Mouse (Mus musculus): ENCODE data around the gene Slc47a2.
A peak's percentile ranks its signal among the peaks of the same experiment; 100 is the strongest.

Slc47a2 gene

GRCm38 (mm10) chr11:61283414-61284049, 59.1 kb downstream of the Slc47a2 start:
- no peak for DNase-seq (ENCODE audit: low spot score in 2 of 2)

GRCm38 (mm10) chr11:61278445-61279077, 64.1 kb downstream of the Slc47a2 start:
- no peak for DNase-seq (ENCODE audit: low spot score in 2 of 2)

GRCm38 (mm10) chr11:61277937-61278336, 64.7 kb downstream of the Slc47a2 start:
- DNase-seq (ENCODE audit: low spot score in 2 of 2), result no peak

GRCm38 (mm10) chr11:61276482-61276881, 66.2 kb downstream of the Slc47a2 start:
- DNase-seq (ENCODE audit: low spot score in 2 of 2), result no peak

- no peak for DNase-seq (ENCODE audit: low spot score in 2 of 2)
Measured at GRCm38 (mm10) chr11:61275106-61275505, 67.6 kb downstream of the Slc47a2 start.

DNA sequence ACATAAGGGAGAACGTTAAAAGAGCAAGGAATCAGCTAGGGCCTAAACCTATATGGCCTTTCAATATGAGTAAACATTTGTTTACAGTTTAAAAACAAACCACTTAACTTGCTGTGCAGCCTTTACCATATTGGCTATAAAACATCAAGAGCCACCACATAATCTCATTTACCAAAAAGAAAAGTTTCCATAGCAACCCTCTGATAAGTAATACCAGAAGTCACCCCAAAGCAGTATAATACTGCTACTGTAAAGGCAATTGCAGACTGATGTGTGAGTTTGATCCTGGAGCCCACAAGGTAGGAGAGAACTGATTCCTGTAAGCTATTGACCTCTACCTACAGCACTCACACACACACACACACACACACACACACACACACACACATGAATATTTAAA, 68.2 kb downstream of the Slc47a2 start:
- DNase-seq (ENCODE audit: low spot score in 2 of 2), result no peak

GRCm38 (mm10) chr11:61273928-61274327, 68.7 kb downstream of the Slc47a2 start:
- no peak for DNase-seq (ENCODE audit: low spot score in 2 of 2)

GRCm38 (mm10) chr11:61271612-61272011, 71.0 kb downstream of the Slc47a2 start:
- no peak for DNase-seq (ENCODE audit: low spot score in 2 of 2)

DNA sequence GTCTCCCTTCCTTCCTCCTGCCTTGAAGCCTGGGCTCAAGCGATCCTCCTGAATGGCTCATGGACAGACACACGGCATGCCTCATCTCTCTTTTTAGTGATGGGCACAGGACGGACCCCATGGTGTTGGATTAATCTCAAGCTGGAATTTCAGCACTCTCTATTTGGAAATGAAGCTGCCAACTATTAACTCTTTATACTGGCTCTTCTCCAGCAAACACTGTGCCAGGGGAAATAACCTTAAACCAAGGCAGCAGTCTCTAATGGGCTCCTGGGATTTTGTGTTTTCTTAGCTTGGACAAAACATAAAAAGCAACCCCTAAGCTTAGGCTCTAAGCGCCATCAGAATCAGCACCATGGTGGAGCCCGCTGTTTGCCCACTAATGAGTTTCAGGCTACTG, 72.3 kb downstream of the Slc47a2 start:
- DNase-seq (ENCODE audit: low spot score in 2 of 2), result no peak

DNA sequence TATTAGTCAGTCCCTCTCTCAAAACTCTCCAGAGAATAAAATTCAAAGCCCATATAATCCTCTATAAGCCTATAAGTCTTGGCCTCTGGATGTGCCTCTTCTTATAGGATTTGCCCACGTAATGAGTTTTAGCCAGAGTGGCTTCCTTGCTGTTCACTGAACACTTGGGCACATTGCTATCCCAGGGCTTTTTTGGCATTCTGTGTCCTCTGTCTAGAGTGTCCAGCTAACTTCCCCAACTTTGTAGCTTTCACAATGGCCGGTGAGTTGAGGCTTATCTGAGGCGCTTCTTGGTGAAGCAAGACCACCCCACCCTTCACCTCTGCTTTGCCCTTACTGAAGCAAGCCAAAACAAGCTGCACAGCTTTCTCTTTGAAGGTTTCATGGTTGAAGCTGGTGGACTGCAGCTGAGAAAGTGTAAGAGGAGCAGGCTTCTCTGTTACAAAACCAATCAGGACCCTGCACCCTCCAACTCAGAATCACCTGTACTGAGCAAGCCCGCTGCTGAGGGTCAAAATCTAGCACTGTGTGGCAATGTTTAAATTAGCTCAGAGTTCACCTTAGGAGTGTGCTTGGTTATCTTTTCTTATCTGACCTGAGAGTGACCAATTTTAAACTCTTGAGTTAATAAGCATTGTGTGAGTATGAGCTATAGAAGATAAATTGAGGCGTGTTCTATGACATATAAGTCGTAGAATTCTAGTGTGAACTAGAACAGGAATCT, 73.9 kb downstream of the Slc47a2 start:
- no peak for DNase-seq (ENCODE audit: low spot score in 2 of 2)

- DNase-seq (ENCODE audit: low spot score in 2 of 2), result peak; percentile 94 to 95
Measured at GRCm38 (mm10) chr11:61266551-61267533, 75.8 kb downstream of the Slc47a2 start, which contains the start of gene Aldh3a2. TSS of gene Aldh3a2 (minus strand) at chr11:61267464.

DNA sequence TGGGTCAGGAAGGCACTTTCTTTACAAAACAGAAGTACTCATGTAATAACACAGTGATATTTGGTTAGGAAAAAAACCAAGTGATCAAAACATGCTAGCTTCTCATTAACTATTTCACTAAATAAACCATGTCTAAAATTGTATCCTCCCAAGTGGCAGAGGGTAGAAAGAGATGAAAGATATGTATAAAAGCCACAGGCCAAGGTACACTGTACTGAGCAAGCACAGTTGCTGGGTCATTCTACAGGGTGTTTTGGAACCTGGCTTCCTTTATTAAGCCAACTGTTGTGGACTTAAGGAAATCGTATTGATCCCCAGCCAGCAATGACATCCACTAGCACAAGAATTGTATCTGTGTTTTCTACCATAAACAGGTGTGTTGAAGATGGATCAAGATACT, 78.8 kb downstream of the Slc47a2 start:
- no peak for DNase-seq (ENCODE audit: low spot score in 2 of 2)

DNA sequence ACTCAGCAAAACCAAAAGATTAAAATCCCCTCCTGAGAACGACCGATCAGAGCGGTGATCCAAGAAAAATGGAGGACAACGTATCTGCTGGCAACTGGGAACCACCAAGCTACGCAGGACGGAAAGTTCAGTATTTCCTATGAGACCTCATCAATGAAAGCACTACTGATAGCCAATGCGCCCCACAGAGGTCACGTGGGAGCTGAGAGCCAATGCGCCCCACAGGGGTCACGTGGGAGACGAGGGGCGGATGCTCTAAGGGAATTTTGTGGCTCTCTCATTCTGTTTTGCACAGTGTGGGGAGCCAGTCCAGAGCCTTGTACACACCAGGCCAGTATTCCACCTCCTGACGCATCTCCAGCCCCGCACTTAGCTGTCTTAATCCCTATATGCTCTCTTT, 80.1 kb downstream of the Slc47a2 start:
- DNase-seq (ENCODE audit: low spot score in 2 of 2), result no peak

DNA sequence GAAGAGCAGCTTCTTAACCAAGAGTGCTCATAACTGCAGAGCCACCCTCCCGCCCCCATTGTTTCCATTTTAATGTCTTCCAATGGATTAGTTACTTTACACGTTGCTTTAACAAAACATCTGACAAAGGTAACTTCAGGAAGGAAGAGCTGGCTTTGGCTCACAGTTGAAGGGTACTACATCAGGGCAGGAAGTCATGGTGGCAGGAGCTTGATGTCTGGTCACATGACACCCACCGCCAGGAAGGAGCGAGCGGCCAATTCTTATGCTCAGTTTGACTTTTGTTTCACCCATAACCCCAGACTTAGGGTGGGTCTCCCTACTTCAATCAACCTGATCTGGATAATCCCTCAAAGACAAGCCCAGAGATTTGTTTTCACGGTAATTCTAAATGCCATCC, 83.6 kb downstream of the Slc47a2 start:
- DNase-seq (ENCODE audit: low spot score in 2 of 2), result no peak

- no peak for DNase-seq (ENCODE audit: low spot score in 2 of 2)
Measured at GRCm38 (mm10) chr11:61252807-61253206, 89.9 kb downstream of the Slc47a2 start.

GRCm38 (mm10) chr11:61251741-61252140, 90.9 kb downstream of the Slc47a2 start:
- no peak for DNase-seq (ENCODE audit: low spot score in 2 of 2)

Data from natural killer cell, adult 2 months (primary cell).